ENCODE assay signal across 11 mouse cellular contexts in genomic region chr6:94184268-94184667, GRCm38 (mm10).
DNase-seq lines count a peak whose midpoint lies in the region; ATAC-seq lines count a peak whose summit lies in the region.
"Had no signal": no experiment of that assay in that cellular context is flagged by ENCODE, and none has a peak within 500 bp of the region (broad histone marks: within the 10 kb centered on the region; RNA-seq: fewer than 3 reads in every experiment).

No protein-coding gene starts in this region.

- no peaks in the 10 kb centered on the region for H3K9me3 ChIP-seq in heart, embryonic 15.5 days (replicated peaks)
- no peaks in the 10 kb centered on the region for H3K9me3 ChIP-seq in lung, embryonic 16.5 days (ENCODE audit: control insufficient read depth, low read length)
- no peaks in the 10 kb centered on the region for H3K9me3 ChIP-seq in stomach, embryonic 14.5 days (ENCODE audit: control insufficient read depth, low read depth, low read length)

- H3K27me3 ChIP-seq in heart, embryonic 15.5 days, result no peaks in the 10 kb centered on the region
- no peaks in the 10 kb centered on the region for H3K27me3 ChIP-seq in lung, embryonic 16.5 days (ENCODE audit: control insufficient read depth, insufficient read depth, low read depth, low read length)
- no peaks in the 10 kb centered on the region for H3K27me3 ChIP-seq in stomach, embryonic 14.5 days (ENCODE audit: control insufficient read depth, insufficient read depth, low read length)

- DNase-seq in heart, postnatal 4 days, result no peak
- DNase-seq in lung, postnatal 4 days, result no peak
- DNase-seq in ZHBTc4 (ENCODE audit: low read depth, low spot score), result peak; percentile 31
- DNase-seq in Muller cell, postnatal 12 days (ENCODE audit: inconsistent ontology term), result no peak
- DNase-seq in left cerebral cortex, adult 9 months (ENCODE audit: low spot score in 2 of 2), result no peak
- DNase-seq: spleen, adult 18-20 months had no signal

- H3K27ac ChIP-seq in heart, embryonic 15.5 days, result peak overlapping the region; percentile 82
- H3K27ac ChIP-seq in lung, embryonic 16.5 days (ENCODE audit: low read length), result peak overlapping the region; percentile 88
- peak overlapping the region; percentile 55 for H3K27ac ChIP-seq in stomach, embryonic 14.5 days (ENCODE audit: low read length)

- WGBS in heart, embryonic 15.5 days, result 73% methylated on average over 4 of the region's 4 CpGs
- 64% methylated on average over 4 of the region's 4 CpGs for WGBS in lung, embryonic 16.5 days
- 82% methylated on average over 4 of the region's 4 CpGs for WGBS in stomach, embryonic 14.5 days

- no peak overlapping the region for H3K9ac ChIP-seq in heart, embryonic 15.5 days
- H3K9ac ChIP-seq in lung, embryonic 16.5 days (ENCODE audit: low read length), result no peak overlapping the region
- no peak overlapping the region for H3K9ac ChIP-seq in stomach, embryonic 14.5 days (replicated peaks; ENCODE audit: low read depth, low read length)

- H3K4me3 ChIP-seq in heart, embryonic 15.5 days, result no peak overlapping the region
- H3K4me3 ChIP-seq in lung, embryonic 16.5 days (ENCODE audit: low read length), result no peak overlapping the region
- no peak overlapping the region for H3K4me3 ChIP-seq in stomach, embryonic 14.5 days (ENCODE audit: low read depth, low read length)
- H3K4me3 ChIP-seq: erythroblast, embryonic 14.5 days had no signal

- ATAC-seq in heart, embryonic 15.5 days (replicated peaks; ENCODE audit: insufficient number of reproducible peaks, insufficient read depth, low FRiP score, low read depth), result no peak
- no peak for ATAC-seq in lung, embryonic 16.5 days (ENCODE audit: low read depth)
- no peak for ATAC-seq in stomach, embryonic 14.5 days (ENCODE audit: insufficient number of reproducible peaks, insufficient read depth, low FRiP score, low read depth)

- no peak overlapping the region; the same call in 1 of the 2 replicates for H3K4me2 ChIP-seq in heart, embryonic 15.5 days
- peak overlapping the region; percentile 49; the same call in 1 of the 2 replicates for H3K4me2 ChIP-seq in lung, embryonic 16.5 days (ENCODE audit: low read depth, low read length)
- no peak overlapping the region for H3K4me2 ChIP-seq in stomach, embryonic 14.5 days (replicated peaks; ENCODE audit: low read depth, low read length)

- H3K4me1 ChIP-seq in heart, embryonic 15.5 days (replicated peaks), result peaks cover 70% of the 10 kb centered on the region
- H3K4me1 ChIP-seq in lung, embryonic 16.5 days (replicated peaks; ENCODE audit: control insufficient read depth, insufficient read depth, low read length), result peaks cover 65% of the 10 kb centered on the region
- H3K4me1 ChIP-seq in stomach, embryonic 14.5 days (ENCODE audit: control insufficient read depth, insufficient read depth, low read length), result peaks cover 24% of the 10 kb centered on the region

- no peaks in the 10 kb centered on the region for H3K36me3 ChIP-seq in heart, embryonic 15.5 days
- H3K36me3 ChIP-seq in lung, embryonic 16.5 days (ENCODE audit: control insufficient read depth, insufficient read depth, low read length), result no peaks in the 10 kb centered on the region
- H3K36me3 ChIP-seq in stomach, embryonic 14.5 days (ENCODE audit: control insufficient read depth, insufficient read depth, low read length), result no peaks in the 10 kb centered on the region
- H3K36me3 ChIP-seq: G1E had no signal
